Mouse (Mus musculus) cerebellum, adult 2 months (tissue): ENCODE data around the gene Med16.
A peak's percentile ranks its signal among the peaks of the same experiment; 100 is the strongest.

Source experiments
- CTCF ChIP-seq: fragments of 200-500 bp; IDR thresholded peaks from 2 replicates; pipeline ENCODE4 v1.5.1; 2011; ENCODE audit warnings: low read depth, mild to moderate bottlenecking, control low read depth, low read length, moderate library complexity, borderline replicate concordance; ENCODE audit not compliant: insufficient read depth
- POLR2A ChIP-seq: fragments of 200-500 bp; IDR thresholded peaks from 2 replicates; pipeline ENCODE4 v1.6.1; 2011; ENCODE audit warnings: low read length, control low read depth, borderline replicate concordance; ENCODE audit not compliant: insufficient read depth

DNA sequence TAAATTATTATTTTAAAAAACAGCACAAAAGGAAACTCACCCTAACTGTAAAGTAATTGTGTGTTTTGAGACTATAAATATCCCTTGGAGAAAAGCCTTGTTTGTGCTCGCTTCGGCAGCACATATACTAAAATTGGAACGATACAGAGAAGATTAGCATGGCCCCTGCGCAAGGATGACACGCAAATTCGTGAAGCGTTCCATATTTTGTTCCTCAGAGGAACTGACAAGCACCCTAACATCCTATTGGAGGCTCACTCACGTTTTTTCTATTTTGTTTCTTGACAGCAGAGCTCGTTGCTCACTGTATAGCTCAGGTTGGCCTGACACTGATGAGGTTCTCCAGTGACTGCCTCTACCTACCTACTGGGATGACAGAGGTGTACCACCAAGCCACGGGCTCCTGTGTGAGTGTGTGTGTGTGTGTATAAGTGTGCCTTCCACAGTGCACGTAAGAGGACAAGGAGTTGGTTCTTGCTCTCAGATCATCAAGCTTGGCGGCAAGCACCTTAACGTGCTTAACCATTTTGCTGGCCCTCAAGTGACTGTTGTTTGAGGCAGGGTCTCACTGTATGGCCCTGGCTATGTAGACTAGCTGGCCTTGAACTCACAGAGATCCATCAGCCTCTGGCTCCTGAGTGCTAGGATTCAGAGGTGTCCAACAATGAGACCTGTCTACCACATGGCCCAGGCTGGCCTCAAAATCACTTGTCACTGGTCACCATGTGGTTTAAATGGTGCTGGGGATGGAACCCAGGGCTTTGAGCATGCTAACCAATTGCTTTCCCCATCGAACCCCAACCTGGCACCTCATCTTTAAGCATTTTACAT is 584 bp upstream of the Med16 start:
- TF ChIP-seq CTCF = no peak
- 0 out of 2 replicates have a peak, but pooled peaks have one; percentile 16 for TF ChIP-seq POLR2A
